Mouse (Mus musculus): ENCODE data around the gene Duxbl2.
"Not testable (repeated sequence)": the region's sequence is repeated elsewhere in the genome, so short reads cannot be mapped to it uniquely, and the experiment has no call there.

The Duxbl2 gene

DNA sequence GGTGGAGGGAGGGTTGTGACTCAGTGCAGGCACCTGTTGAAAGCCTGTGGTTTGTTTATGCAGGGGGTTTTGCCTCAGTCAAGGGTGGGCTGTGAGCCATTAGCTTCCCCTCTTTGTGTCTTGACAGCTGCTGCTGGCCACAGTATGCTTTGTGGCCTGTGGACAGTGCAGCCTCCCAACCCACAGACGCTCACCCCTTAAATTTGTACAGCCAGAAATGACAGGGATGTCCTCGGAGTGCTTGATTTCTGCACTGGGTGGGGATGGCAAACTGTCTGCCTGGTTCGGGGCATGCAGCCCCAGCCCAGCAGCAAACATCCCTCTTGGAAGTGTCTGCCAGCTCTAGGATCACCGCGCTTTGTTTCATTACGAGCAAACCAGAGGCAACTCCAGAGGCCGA, at the start of gene Duxbl2:
Duxbl2 (plus strand) TSS at position 200 of the 400 bp plus-strand sequence.
- not testable (repeated sequence) for DNase-seq

DNA sequence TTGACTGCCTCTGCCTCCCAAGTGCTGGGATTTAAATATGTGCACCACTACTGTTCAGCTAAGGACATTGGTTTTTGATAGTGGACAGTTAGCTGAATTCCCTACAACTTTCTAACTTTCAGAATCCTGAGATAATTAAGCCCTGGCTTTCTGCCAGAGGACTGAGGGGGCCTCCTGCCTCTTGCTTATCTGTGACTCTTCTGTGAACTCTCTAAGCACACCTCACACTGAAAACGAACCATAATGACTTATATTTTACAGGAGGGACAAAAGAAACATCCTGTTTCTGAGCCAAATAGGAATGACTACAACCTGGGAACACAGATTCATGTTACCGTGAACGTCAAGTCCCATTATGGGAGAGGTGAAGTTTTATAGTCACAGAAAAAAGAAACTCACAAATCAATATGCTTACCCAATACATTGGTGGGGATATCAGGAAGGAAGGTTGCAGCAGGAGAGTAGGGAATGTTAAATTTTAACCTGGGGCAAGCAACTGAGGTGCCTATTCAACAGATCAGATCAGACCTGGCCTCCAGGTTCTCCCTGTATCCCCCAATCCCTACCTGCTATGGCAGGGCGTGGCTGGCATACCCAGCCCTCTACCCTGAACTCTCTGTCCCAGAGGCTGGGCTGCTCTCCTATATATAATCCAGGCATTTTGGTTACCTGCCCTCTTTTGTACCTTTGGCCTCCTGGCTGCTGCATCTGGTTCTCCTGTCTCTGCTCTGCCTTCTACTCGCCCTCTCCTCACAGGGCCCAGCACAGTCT, 41.3 kb upstream of the Duxbl2 start:
- not testable (repeated sequence) for DNase-seq

DNA sequence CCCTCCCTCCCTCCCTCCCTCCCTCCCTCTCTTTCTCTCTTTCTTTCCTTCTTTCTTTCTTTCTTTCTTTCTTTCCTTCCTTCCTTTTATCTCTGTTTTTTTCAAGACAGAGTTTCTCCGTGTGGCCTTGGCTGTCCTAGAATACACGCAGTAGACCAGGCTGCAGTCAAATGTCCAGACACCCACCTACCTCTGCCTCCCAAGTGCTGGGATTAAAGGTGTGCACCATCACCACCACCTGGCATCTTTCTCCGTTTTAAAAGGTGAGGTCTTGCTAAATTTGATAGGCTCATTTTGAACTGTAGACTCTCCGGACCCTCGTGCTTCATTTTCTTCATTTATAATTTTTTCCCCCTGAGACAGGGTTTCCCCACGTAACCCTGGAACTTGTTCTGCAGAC, 36.9 kb upstream of the Duxbl2 start, which contains the start of gene Cphx2:
Cphx2 (plus strand) TSS at position 301 of the 400 bp plus-strand sequence.
- DNase-seq, result not testable (repeated sequence)

DNA sequence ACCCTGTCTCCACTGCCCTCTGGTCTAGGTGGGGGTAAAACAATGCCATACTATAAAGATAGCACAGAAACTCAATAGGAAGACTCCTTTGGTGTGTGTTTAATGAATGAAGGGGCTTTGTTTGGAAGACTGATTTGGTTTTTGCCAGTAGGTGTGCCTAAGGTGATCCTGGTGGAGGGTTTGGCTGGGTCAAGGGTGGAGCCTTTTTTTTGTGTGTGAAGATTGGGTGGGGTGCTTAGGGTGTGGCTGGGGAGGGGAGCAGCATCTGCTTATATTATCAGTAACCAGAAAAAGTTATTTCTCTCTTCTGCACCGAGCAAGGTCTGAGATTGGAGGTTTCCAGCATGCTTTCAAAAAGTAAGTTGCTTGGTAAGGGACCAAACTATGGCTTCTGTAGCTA, 36.2 kb upstream of the Duxbl2 start, which contains the start of gene Cphx3:
Cphx3 (plus strand) TSS at position 301 of the 400 bp plus-strand sequence.
- not testable (repeated sequence) for DNase-seq

DNA sequence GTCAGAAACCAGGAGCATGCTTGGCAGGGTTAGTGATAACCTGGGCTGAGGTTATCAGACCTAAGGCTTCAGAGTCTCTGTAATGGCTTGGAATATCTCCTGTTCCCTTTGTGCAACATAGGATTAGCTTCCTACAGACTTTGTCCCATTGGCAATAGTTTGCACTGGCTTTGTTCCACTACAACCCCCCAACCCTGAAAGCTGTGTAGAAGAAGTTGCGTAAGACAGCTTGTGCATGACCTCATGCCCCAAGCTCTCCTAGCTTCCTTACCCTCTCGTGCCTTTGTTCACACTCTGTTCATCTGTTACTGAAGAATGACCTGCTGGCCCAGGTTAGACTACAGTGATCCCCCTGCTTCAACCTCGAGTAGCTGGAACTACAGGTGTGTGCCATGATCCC, 20.5 kb upstream of the Duxbl2 start:
- not testable (repeated sequence) for DNase-seq

DNA sequence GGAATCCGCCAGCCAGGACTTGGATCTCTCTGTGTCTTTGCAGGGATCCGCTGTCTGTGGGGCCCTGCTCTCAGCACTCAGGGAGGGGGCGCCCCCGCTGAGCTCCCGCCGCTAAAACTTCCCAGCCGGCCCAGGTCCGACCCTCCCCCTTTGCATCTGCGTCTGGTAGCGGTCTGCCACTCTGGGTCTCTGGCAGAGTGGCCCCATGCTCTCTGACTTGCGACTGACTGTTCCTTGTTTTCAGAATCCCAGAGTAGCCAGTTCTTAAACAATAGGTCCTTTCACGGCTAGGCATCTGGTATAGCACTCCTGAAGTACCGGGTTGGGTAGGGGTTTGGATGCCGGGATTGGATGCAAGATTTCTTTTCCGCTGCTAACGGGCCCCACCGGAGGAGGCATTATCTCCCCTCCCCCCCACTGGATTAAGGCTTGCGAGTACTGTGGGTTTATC, 426 bp downstream of the Duxbl2 start:
- not testable (repeated sequence) for DNase-seq

DNA sequence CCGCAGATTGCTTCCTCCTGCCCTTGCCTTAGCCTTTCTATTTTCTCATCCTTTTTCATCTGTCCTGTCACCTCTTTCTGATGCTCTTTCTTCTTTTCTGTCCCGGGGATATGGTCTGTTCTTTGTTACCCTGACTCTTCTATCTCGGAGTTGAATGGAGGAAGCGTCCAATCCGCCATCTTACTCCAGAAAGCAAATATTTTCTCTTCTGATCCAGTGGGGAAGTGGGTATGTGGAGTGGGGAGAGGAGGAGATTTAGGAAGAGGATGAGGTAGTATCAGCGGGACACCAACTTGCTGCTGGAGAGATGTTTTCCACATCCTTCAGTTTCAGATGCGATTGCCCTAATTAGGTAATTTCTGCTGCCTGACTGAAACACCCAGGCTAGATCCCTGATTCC, 946 bp downstream of the Duxbl2 start:
- not testable (repeated sequence) for DNase-seq

DNA sequence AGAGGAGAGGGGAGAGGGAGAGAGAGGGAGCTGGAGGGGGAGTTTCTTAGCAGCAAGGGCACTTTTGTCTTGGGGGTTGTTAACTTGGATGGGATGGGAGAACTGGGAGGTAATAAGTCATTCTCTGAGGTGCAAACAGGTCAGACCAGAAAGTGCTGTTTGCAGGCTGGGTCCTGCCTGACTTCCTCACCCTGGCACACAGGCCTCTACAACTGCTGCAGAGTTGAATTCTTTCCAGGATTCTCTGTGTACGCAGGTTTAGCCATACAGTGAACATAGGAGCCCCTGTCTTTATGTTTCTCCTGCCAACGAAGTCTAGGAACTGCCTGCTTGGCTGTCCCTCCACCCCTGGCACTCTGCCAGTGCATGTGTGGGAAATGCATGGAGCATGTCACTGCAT, 28.9 kb downstream of the Duxbl2 start:
- not testable (repeated sequence) for DNase-seq

DNA sequence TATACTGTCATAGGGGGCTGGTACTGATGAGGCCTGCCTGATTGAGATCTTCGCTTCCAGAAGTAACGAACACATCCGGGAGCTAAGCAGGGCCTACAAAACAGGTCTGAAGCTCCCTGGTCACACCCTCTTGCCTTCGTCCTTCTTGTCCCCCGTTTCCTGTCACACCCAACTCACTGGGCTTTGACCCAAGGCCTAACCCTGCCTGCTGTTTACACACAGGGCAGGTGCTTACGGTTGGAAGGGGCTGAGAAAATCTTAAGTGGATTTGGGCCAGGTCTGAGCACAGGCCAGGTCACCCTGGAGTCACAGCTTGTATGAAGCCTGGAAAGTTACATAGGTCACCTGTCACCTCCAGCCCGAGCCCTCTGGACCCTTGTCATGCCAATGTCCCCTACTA, 37.9 kb downstream of the Duxbl2 start:
- not testable (repeated sequence) for DNase-seq

DNA sequence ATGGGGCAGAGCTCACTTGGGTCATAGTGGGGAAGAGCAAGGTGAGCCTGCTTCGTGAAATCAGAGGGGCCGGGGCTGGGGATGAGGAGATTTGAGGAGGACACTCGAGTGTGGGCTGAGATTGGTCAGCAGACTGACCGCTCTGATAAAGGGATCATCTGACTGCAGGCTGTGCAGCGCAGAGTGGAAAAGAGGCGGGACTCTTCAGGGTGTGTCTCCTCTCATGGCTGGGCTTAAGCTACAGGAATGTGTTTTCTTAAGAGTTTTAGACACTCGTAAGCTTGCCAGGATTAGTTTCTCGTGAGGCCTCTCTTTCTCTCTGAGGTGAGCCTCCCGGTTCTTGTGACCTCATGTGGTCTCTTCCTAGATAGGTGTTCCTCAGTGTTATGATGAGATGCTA, 43.0 kb downstream of the Duxbl2 start:
- DNase-seq, result not testable (repeated sequence)

DNA sequence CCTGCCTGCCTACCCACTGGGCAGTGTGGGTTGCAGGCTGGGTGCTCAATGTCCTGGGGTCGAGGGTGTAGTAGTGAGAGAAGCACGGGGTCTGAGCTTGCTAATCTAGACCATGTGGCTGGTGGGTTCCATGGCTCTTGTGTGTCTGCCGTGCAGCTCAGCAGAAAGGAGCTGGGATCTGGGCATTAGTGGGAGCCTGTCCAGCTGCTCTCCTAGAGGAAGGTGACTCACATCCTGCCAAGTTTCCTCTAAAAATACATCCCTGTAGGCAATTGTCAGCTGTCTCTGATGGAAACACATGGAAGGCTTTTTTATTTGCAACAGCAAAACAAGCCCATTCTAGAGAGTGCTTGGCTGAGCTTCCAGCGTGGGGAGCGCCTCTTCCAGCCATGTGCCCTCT, 44.3 kb downstream of the Duxbl2 start:
- not testable (repeated sequence) for DNase-seq

DNA sequence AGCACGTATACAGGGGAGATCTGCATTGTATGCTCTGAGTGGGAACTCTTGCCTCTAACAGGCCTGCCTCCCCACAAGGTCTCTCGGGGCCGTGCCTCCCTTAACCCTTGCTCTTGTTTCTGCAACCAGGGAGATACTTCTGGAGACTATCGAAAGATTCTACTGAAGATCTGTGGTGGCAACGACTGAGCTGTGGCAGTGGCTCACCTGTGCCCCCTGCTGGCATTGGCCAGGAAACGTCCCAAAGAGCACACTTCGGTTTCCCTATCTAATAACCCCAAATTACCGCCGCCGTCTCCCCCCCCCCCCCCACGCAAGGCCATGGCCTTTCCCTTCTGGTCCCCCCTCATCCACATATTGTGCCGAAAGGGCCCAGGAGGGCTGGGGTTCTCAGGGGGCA, 47.1 kb downstream of the Duxbl2 start:
- DNase-seq, result not testable (repeated sequence)

DNA sequence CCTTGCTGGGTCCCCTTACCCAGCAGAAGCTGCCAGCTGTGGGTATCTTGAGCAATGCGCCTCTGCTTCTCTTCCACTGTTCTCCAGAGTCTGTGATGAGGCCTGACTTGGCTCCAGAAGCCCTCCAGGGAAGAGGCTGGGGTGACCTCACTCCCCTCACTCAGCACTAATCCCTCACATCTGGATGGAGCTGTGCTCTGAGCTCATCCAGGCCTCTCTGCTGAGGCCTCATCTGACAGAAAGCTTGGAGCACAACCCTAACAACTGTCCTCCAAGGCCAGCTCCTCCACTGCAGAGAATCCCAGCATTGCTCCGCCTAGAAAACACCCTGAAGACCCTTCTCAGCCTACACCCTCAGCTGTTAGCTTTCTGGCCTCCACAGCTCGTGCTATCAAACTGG, 55.8 kb downstream of the Duxbl2 start:
- not testable (repeated sequence) for DNase-seq

DNA sequence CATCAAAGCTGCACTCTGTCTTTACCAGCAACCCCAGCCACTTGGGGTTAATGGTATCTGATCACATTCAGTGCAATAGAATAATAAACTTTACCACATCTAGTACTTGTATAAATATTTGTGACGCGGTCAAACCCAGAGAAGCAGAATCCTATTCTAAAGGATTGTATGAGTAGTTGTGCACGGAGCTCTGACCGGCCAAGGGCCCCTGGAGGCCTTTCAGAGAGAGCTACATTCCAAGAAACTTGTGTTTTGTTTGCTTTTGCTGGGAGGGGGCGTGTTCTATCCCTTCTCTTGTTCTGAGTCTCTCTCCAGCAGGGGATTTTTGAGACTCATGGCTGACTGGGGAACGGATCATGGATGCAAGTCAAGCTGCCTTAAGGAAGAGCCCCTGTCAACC, 56.9 kb downstream of the Duxbl2 start:
- DNase-seq, result not testable (repeated sequence)

Data from lung, postnatal 14 days (tissue).